Mouse (Mus musculus) kidney, adult 9 months (tissue): ENCODE measurements at regions not wholly inside any gene's neighbourhood (a gene's known extent, or its start where the extent isn't known, plus 50 kb on each side); places are given as distances from the start of the nearest gene placed in this dataset.
"Not testable (repeated sequence)": the region's sequence is repeated elsewhere in the genome, so short reads cannot be mapped to it uniquely, and the experiment has no call there.

Source experiments
- DNase-seq: peaks from one replicate; pipeline ENCODE4 v3.0.0; 2022

DNA sequence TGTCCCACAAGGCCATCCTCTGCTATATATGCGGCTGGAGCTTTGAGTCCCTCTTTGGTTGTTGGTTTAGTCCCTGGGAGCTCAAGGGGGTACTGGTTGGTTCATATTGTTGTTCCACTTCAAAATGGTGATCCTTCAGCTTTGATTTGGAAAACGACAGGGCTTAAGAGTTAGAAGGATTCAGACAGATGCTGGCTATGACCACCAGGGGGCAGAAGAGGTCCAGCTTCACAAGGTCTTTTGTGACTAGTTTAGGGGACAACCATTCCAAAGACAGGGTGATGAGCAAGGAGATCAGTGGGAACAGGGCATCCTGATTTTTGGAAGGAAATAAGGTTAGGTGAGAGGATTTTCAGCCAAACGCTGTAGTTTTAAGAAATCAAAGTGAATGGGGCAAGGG lies 399.9 kb upstream of the Igfbp7 start:
- peak; percentile 64 for DNase-seq

DNA sequence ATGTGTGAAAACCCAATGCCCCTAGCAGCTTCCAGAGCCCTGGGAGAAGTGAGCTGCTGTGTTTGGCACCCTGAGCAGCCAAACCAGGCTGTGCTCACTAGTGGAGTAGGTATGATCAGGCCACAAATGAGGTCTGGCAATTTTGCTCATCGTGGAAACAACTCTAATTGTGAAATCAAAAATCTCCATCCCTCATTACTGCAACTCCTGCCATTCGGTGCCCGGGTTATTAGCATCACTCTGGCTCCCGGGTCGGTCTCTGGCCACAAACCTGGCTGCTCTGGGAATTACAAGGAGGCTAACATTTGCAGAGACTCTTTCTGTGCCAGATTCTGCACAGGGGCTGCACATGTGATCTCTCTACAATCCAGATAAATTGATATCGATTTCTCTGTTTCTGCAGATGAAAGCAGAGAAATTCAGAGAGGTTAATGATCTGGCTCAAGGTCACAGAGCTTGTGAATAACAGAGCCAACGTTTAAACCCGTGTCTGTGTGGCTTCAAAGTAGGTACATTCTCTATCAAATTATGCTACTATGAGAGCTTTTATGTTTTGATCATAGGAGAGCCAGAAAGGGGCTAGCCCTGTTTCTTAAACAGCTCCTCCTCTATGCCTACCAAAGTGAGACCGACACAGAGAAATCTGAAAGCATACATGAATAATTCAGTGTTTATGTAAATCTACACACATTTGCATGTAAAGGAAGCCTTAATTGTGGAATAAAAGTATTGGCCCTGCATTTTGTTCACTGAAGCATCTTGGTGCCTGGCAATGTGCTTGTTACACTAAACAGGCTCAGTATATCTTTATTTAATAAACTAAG lies 398.7 kb upstream of the Igfbp7 start:
- no peak for DNase-seq

DNA sequence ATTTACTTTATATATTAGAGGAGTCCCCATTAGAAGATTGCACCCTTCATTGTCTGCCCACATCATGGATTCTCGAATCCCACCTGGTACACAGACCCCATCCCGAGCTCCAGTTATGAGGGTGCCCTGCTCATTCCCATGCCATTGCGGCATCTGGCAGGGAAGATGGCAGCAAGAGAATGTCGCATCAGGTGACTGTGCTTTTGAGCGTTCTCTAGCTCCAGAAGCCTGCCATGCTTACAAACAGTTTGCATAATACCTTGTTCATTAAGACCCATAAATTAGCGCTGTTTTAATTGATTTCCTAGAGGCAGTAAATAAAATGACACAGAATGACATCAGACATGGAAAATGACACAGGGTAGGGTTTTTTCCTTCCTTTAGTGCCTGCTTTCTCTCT lies 398.0 kb upstream of the Igfbp7 start:
- DNase-seq: no peak

DNA sequence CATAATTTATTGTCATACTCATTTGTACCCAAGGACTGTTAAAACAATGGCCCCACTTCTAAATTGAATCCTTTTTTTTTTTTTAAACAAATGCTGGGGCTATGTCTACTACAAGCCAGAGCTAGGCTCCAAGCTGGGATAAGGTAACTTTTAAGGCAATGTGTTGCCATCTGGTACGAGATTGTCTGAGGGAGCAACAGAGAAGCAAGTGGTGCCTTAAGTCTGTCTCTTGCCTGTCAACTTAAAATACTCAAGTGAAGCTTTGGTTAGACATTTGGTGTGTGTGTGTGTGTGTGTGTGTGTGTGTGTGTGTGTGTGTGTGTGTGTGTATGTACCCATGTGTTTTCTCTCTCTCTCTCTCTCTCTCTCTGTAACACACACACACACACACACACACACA lies 397.5 kb upstream of the Igfbp7 start:
- no peak for DNase-seq

DNA sequence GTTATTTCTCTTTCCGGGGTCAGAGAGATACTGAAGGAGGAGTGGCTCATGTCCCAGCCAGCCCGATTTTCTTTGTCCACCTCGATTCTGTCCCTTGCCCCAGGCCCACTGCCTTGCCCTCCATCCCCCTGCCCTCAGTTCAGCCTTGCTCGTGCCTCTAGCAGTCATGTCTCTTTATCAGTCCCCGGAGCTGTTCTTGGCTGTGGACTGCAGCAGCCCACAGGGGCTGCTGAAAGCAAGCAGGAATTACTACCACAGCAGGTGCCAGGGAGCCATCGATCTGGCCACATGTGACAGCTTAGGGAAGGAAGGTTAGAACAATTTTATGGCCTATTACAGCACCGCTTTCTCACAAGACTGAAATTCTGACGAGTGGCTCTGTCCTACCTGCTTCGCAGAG lies 396.3 kb upstream of the Igfbp7 start:
- no peak for DNase-seq

DNA sequence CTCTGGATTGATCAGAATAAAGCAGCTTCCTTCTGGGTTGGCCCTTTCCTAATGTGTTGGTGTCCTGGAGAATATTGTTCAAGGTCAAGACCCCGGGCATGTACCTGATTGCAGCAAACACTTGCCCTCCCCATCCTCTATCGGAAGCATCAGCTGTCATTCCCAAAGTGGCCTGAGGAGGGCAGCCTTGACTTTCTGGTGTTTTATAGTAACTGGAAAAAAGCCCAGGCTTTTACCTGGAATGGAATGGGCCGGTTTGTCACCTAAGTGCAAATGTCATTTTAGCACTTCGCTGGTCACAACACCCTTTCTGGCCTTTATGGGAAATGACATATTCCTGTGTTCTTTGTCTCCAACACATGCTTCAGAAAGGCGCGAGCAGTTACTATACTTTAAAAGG lies 395.7 kb upstream of the Igfbp7 start:
- DNase-seq: peak; percentile 57

DNA sequence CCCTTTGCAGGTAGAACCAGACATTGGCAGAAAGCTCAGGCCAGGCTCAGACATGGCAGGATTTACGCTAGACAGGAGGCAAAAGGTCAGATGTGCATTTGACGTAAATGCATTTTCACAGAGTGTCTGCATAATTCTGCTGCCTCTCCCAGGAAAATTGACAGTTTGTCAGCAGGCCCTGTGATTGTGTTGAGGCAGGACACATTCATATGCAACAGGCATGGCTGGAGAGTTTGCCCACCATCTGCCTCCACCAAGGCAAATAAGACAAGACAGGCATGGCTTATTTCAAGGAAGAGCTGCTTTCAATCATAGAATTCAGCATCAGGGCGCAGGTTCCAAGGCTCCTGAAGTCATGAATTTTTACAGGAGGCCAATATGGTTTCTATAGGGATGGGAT lies 389.1 kb upstream of the Igfbp7 start:
- DNase-seq: no peak

DNA sequence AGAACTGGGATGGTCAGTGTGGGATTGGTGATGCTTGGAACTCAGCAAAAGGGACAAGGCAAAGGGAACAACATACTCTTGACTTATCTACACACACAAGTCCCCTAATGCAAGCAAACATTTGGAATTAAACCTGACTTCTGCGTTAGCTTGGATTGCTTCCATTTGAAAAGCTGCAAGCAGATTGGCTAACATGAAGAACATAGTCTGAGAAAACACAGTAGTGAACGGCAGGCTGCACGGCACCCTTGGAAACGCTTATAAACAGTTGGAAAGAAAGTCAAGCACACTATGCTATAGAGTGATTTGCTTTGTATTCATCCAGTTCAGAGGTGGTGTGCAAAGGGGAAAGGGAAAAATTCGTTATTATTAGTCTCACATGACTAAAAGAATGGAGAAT lies 387.9 kb upstream of the Igfbp7 start:
- DNase-seq: no peak

DNA sequence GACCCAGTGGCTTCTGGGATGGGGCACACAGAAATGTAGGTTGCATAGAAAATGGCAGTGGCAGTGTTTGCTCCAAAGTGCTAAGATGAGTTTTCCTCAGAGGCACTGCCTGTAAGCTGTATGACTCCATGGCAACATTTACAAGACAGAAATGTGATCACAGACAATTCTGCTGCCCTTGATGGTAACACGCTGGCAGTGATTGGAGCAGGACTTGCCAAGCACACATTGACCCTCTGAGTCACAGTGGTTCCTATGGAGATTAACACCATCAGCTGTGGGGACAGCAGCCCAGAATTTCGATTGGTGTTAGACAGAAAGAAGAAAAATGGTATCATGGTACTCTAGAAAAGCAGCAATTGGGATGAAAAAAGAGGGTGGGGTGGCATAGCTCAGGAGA lies 376.1 kb upstream of the Igfbp7 start:
- DNase-seq: no peak

DNA sequence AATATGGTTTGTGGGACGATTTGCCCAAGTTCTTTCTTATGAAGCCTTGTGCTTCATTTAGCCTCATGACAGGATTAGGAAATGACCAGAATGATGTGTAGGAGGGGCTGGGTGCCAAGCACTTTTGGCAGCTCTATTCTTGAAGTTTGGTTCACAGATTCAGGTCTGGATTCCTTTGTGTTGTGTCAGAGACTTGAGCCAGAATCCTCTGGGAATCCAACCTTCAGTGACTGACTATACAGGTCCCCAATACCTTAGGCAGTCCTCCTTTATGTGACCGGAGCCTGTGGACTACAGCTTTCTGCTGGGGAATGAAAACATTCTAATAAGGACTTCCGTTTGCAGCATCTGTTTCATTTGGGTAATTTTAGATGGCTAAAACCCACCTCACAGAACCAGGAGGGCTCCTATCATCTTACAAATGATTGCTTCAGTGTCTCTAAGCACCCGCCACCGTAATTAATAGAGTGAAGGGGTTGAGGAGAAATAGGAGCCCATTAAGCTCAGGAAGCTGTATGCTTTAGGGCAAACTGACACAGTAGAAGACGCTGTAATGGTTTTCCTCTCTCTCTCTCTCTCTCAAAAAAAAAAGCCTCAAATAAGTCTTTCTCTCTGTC lies 354.7 kb upstream of the Igfbp7 start:
- DNase-seq: no peak

DNA sequence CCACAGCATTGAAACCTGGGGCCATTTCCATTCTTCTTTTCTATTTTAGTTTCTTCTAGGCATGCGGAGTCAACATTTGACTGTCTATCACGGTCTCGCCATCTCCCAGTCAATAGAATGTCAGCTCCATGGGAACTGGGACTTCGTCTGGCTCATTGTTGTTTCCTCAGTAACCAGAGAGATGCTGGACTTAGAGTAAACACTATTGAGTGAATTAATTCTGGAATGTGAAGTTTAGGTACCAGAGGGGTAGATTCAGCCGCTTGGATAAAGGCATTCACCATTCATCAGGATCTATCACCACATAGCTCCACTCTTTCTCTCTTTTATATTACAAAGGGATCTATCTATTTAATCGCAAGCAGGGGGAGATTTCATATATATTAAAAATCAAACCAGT lies 354.2 kb upstream of the Igfbp7 start:
- no peak for DNase-seq

DNA sequence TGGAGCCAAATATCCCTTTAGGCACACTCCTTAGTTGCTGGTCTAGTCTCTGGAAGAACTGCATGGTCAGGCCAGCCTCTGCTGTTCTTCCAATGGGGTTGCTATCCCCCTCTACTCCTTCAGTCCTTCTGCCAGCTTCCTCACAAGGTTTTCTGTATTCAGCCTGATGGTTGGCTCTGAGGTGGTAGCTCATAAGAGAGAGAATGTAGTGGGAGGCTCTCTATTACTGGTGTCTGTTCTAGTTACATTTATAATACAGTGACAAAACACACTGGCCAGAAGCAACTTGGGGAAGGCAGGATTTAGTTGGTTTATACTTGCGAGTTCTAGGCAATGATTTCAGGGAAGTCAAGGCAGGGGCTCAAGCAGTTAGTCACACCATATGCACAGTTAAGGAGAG lies 341.1 kb upstream of the Igfbp7 start:
- no peak for DNase-seq

DNA sequence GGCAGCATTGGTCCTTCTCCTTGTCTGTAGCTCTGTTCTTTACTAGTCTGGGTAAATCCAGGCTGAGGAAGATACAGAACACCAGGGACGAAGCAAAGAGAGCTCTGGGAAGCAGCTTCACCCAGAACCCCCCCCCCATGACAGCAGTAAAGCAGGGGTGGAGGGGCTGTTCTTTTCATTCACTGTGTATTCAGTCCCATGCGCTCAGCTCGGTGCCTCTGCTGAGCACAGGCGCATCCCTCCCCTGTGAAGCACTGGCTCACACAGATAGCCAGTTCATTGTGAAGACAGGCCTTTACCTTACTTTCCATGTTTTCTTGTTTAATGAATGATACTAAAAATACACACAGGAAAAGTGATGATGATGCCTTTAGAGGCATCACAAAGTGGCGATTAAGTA lies 338.8 kb upstream of the Igfbp7 start:
- no peak for DNase-seq

DNA sequence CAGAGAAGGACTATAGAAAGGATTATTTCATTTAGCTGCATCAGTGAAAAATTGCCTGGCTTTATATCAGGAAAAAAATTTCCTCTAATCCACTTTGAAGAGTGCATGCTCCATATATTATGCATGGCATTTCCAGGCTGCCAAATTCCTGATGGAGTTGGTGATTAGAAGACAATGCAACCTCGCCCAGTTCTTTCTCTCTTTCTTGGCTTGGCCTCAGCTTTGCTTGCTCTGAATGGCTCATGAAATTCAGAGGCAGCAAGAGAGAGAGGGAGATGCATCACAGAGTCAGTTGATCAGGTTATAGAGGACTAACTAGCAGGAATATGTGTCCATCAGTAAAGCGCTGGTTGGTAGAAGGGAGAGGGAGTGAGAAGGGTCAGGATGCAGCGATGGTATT lies 335.6 kb upstream of the Igfbp7 start:
- no peak for DNase-seq

DNA sequence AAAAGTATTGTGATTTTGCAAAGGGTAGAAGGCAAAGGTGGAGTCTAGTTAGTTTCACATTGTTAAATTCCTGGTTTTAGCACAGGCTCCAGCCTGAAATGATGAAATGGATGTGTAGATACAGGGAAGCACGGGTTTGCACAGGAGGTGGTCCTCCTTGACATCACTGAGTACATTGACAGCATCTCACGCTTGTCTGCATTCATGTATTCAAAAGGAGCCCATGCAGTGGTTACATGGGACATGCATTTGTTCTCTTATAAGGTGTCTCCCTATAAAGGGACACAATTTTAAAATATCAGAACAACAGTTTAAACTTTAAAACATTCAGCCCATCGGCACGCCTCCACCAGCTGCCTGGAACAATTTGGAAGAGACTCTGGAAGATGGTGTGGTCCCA lies 322.4 kb upstream of the Igfbp7 start:
- not testable (repeated sequence) for DNase-seq

DNA sequence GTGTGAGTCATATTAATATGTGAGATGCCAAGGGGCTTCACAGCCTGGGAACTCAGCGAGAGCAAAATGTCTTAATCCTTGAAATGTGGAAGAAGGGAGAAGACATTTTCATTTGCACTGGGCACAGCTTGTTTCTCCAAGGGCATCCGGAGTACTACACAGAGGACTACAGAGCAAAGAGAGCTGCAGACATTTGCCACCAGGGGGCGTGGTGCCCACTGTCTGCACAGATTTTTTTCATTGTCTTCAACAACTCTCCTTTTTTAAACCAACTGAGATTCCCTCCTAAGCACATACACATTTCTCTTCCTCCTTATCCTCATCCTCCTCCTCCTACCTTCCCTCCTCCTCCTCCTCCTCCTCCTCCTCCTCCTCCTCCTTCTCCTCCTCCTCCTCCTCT lies 273.8 kb upstream of the Igfbp7 start:
- DNase-seq: no peak

DNA sequence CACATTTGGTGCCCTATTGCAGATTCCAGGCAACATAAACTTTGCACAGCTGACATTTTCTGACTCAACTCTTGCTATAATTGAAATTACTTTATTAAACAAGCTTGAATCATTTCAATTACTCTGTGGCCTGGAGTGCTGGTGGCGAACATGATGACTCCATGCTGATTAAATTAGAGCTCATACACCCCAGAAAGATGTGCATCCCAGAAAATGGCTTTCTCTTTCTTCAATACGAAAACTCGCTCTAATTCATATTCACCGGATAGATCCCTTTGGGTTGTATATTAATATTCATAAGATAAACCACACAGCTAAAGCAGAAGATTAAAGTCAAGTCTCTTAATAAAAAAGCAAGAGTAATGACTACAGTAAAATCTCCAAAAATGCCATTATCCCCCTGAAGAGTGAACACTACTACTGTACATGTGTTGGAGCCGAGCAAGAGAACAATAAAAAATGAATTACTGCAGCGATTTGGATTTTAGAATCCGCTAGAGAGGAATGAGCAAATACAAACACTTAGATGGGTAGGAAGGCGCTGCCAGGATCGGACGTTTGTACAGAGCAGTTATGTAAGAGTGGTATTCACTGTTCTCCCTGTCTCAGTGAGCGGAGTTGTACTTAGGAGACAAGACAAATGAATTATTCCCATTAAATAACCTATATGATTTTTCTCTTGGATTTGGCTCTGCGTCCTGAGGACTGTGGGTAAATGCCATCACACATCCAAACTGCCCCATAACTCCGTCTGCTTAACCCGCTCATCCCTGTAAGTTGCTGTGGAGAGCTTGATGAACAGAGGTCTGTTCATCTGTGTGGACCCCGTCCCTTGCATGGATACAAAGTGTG lies 264.5 kb upstream of the Igfbp7 start:
- DNase-seq: no peak

DNA sequence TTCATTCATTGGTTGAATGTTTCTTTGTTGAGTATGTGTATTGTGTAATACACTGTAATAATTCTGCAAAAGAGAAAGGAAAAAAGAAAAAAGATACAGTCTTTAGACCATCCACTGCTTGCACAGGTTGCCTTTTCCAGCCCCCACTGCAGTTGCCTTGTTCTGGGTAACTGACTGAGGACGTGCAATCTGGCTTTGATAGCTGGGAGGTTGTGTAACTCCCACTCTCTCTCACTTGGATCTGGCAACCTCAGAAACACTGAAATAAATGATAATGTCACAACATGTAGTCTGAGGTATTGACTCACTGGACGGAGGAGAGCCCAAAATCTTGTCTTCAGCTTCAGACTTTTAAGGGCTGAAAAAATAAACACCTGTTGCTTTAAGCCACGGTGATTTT lies 255.3 kb upstream of the Igfbp7 start:
- no peak for DNase-seq

DNA sequence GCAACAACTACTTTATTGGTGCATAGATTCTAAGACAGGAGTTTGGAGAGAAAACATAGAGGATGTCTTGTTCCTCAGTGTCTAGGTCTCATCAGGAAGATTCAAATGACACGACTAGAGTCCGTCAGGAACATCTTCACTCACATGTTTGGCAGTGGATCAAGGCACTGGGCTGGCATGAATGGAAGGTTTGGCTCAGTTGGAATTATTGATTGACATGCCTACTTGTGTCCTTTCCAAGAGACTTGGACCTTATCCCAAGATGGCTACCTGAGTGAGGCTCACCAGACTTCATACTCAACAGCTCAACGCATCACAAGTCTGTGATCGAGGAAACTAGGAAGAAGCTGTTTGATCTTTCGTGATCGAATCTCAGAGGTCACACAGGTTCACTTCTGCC lies 251.2 kb upstream of the Igfbp7 start:
- DNase-seq: peak; percentile 64

DNA sequence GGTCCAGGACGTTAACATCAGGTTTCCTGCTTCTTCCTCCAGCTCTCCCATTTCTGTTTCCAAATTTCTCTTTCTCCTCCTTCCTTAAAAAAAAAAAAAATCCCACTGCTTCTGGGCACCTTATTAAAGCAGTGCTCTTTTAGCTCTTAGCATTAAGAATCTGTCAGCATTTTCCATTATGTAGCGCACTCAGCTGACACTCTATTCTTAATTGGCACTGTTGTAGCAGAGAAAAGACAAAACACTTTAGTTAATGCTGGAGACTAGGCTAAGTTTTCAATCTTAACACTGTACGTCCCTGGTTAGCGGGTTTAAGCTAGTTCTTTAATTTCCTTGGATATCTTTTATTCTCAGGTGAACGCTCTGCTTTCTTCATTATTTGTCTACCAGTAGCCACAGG lies 236.8 kb upstream of the Igfbp7 start:
- no peak for DNase-seq

DNA sequence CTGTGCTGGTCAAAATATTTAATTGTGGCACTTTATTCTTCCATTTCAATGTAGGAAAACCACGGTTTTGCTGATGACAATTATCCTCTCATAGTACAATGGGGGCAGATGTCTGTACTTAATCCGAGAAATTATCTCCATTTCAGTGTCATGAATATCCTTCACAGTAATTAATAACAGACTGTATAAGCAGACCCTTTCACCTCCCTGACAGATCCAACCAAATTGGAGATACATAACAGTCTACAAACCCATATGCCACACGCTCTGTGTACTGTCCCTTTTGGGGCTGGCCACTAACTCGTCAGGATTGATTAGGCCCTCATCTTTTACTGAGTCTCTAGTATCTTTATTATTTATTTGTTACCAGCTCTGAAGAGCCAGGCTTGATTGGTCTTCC lies 212.6 kb upstream of the Igfbp7 start:
- no peak for DNase-seq

DNA sequence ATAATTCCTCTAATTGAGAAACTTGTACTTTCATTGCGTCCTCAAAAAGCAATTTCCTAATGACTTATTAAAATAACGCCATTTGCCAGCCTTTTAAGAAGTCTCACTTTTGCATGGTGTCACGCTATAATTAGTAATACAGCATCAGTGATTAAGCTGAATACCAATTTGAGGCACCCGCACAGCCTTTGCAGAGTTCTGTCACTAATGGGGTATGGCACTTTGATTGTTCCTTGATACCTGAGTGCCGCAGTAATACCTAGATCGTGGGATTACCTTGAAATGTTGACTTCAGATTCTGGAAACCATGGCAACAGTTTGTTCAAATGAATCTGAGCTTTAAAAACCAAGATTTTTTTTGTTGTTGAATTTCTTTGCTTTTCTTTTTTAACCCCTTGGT lies 202.7 kb upstream of the Igfbp7 start:
- DNase-seq: no peak

DNA sequence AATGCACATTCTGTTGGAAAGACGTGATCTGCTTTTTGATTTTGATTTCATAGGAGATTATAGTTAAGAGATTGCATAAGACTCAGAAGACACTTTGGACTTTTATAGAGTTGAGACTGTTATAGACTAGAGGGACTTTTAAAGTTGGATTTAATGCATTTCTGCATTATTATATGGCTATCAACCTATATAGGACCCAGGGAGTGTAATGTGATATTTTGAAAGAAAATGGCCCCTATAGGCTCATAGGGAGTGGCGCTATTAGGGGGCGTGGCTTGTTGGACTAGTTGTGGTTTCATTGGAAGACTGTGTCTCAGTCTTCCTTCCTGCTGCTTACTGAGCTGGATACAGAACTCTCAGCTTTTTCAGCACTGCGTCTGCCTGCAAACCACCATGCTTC lies 186.9 kb upstream of the Igfbp7 start:
- DNase-seq: no peak

DNA sequence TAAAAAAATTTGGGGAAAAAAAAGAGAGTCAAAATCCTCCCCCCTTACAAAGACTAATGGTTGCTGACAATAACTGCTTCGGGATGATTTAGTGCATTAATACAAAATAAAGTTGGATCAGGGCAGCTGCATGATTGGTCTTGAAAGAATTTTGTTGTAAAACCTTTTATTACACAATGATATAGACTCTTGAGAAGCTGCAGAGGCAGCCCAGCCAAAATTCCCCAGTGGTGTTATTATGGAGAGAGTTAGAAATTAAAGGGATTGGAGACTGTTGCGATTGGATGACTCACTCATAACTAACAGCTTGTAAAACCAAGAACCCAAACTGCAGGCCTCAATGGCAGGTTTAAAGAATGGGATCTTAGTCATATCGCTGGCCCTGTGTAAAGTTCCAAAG lies 181.4 kb upstream of the Igfbp7 start:
- no peak for DNase-seq
